Mouse (Mus musculus): Measurements from ENCODE around the gene Gm39566.

Gm39566 gene

GRCm38 (mm10) chr11:69761868-69762267 is 53.2 kb downstream of the Gm39566 start, which contains the start of gene Slc35g3:
Slc35g3 (minus strand) TSS chr11:69761968.
- DNase-seq (ENCODE audit: extremely low read depth, low read depth), result no peak

Measured in MEL-GATA-1-ER (cell line).